Mouse (Mus musculus) myocyte (in vitro differentiated cells): ENCODE results near the gene Smg9.

ENCODE experiments used
- CEBPB ChIP-seq: IDR thresholded peaks from 2 replicates; pipeline ENCODE4 v1.6.1; 2011; ENCODE audit warnings: mild to moderate bottlenecking, moderate library complexity; ENCODE audit not compliant: poor library complexity, insufficient read depth, severe bottlenecking
- E2F4 ChIP-seq: IDR thresholded peaks from one replicate; pipeline ENCODE4 v1.6.1; 2011; ENCODE audit warnings: mild to moderate bottlenecking, control low read depth, moderate library complexity; ENCODE audit not compliant: insufficient read depth
- MAX ChIP-seq: IDR thresholded peaks from one replicate; pipeline ENCODE4 v1.6.1; 2011; ENCODE audit warnings: low read depth, mild to moderate bottlenecking, control low read depth
- MYOD1 ChIP-seq, 3 experiments: IDR thresholded peaks; one replicate each; pipeline ENCODE4 v1.6.1; 2011; ENCODE audit warnings: control low read depth in 2 of 3, low read depth in 2 of 3, mild to moderate bottlenecking in 2 of 3, moderate library complexity in 1 of 3; ENCODE audit not compliant: insufficient read length in 2 of 3, control insufficient read depth in 1 of 3
- MYOG ChIP-seq, 3 experiments: IDR thresholded peaks; one replicate each; pipeline ENCODE4 v1.6.1; 2011; ENCODE audit warnings: control low read depth in 2 of 3, low read depth in 2 of 3, mild to moderate bottlenecking in 2 of 3; ENCODE audit not compliant: insufficient read length in 2 of 3, control insufficient read depth in 1 of 3, insufficient read depth in 1 of 3
- POLR2A ChIP-seq: IDR thresholded peaks from one replicate; pipeline ENCODE4 v1.6.1; 2011; ENCODE audit warnings: low read depth, mild to moderate bottlenecking, control low read depth, moderate library complexity; ENCODE audit not compliant: insufficient read length
- POLR2AphosphoS2 ChIP-seq: IDR thresholded peaks from one replicate; pipeline ENCODE4 v1.6.1; 2011; ENCODE audit warnings: low read depth, control low read depth; ENCODE audit not compliant: insufficient read length
- REST ChIP-seq: IDR thresholded peaks from one replicate; pipeline ENCODE4 v1.6.1; 2011; ENCODE audit warnings: mild to moderate bottlenecking, control low read depth, moderate library complexity; ENCODE audit not compliant: insufficient read depth, insufficient read length
- SRF ChIP-seq: IDR thresholded peaks from one replicate; pipeline ENCODE4 v1.6.1; 2011; ENCODE audit warnings: low read depth; ENCODE audit not compliant: control insufficient read depth, insufficient read length
- TCF12 ChIP-seq: IDR thresholded peaks from one replicate; pipeline ENCODE4 v1.6.1; 2011; ENCODE audit warnings: mild to moderate bottlenecking, control low read depth; ENCODE audit not compliant: poor library complexity, insufficient read depth, severe bottlenecking
- USF1 ChIP-seq: IDR thresholded peaks from one replicate; pipeline ENCODE4 v1.6.1; 2011; ENCODE audit warnings: low read depth, mild to moderate bottlenecking, control low read depth, moderate library complexity

- TF ChIP-seq MYOG (IDR thresholded peaks at IDR 0.05; ENCODE audit: control insufficient read depth in 1 of 3, insufficient read depth in 1 of 3, insufficient read length in 2 of 3, low read depth in 2 of 3): no peak
- no peak for TF ChIP-seq MAX
- no peak for TF ChIP-seq TCF12
- no peak for TF ChIP-seq MYOD1 (IDR thresholded peaks at IDR 0.05; ENCODE audit: control insufficient read depth in 1 of 3, insufficient read length in 2 of 3, low read depth in 2 of 3)
- TF ChIP-seq E2F4: no peak
- TF ChIP-seq CEBPB: no peak
- TF ChIP-seq POLR2A: no peak
- no peak for TF ChIP-seq POLR2AphosphoS2
- no peak for TF ChIP-seq REST
- no peak for TF ChIP-seq USF1
- no peak for TF ChIP-seq SRF
These were observed 31.2 kb upstream of the Smg9 start for GRCm38 (mm10) chr7:24368226-24368625.
